Mouse (Mus musculus) T-cell, adult 66 days (primary cell): ENCODE data around the gene Txn1. TPM values are rescaled to one million over a fixed set of nuclear protein-coding genes. Genes with fewer than 3 reads are reported as not detected.

ENCODE experiments used
- total RNA-seq, 2 experiments: library from RNA; stranded (reverse); gene quantifications; 3 replicates in 1 of 2; 4 replicates in 1 of 2; pipeline ENCODE4 v1.2.4; 2023

The Txn1 gene
- 10 to 100 TPM; 59.8 to 67.5 TPM for total RNA-seq

GRCm38 (mm10) chr4:57956029-57956960, at the start of gene Txn1:
Gene Txn1, minus strand, starts transcription at chr4:57956411.

GRCm38 (mm10) chr4:57916201-57916661, 40.0 kb downstream of the Txn1 start, which contains the start of gene D630039A03Rik:
Gene D630039A03Rik, minus strand, starts transcription at chr4:57916297.

Other genes with a start within 250 kb of the Txn1 start
- 10 to 100 TPM; 25.2 to 27.7 TPM for gene Akap2, start 238.8 kb downstream of the Txn1 start, total RNA-seq
- gene D630039A03Rik, start 40.1 kb downstream of the Txn1 start, total RNA-seq: 1 to 10 TPM; 2.4 to 3.6 TPM
- not detected for gene Txndc8, start 52.7 kb upstream of the Txn1 start, total RNA-seq